Mouse (Mus musculus): Measurements from ENCODE around the gene Abtb2. TPM values are rescaled to one million over a fixed set of nuclear protein-coding genes. Genes with fewer than 3 reads are reported as not detected.
"Not testable (repeated sequence)": the region's sequence is repeated elsewhere in the genome, so short reads cannot be mapped to it uniquely, and the experiment has no call there.

Gene Abtb2
- polyA plus RNA-seq (2016; fragmentation: Nextera tagmentation; extraction: Ambion mirVana): 14.2 and 17.6 TPM in 2 replicates

- Histone ChIP-seq H3K4me1 (peaks cover 61% of the 10 kb centered on the region), H3K27ac (peak within 1 kb of the TSS; percentile 88), H3K9me3 (replicated peaks) (no peaks in the 10 kb centered on the region), H3K36me3 (no peaks in the 10 kb centered on the region), H3K4me3 (peak within 1 kb of the TSS; percentile 76), H3K27me3 (ENCODE audit: low read depth, poor library complexity, severe bottlenecking) (peaks cover 26% of the 10 kb centered on the region)
- under 1% methylated on average over 34 of the region's 34 CpGs for WGBS
- peak; percentile 90 for DNase-seq (ENCODE audit: low spot score)
These were observed at the start of gene Abtb2 for GRCm38 (mm10) chr2:103565732-103566422. Abtb2 (plus strand) TSS chr2:103566310.

GRCm38 (mm10) chr2:103516472-103516871 is 49.6 kb upstream of the Abtb2 start:
- Histone ChIP-seq H3K4me1 (no peaks in the 10 kb centered on the region), H3K27ac (no peak overlapping the region), H3K36me3 (no peaks in the 10 kb centered on the region), H3K9me3 (replicated peaks) (no peaks in the 10 kb centered on the region), H3K4me3 (no peak overlapping the region), H3K27me3 (ENCODE audit: low read depth, poor library complexity, severe bottlenecking) (no peaks in the 10 kb centered on the region)
- DNase-seq (ENCODE audit: low spot score): no peak
- WGBS: 73% methylated on average over 1 of the region's 1 CpGs

GRCm38 (mm10) chr2:103525596-103525995 is 40.5 kb upstream of the Abtb2 start:
- 91% methylated on average over 1 of the region's 1 CpGs for WGBS
- H3K27me3 ChIP-seq (ENCODE audit: low read depth, poor library complexity, severe bottlenecking): no peaks in the 10 kb centered on the region
- H3K9me3 ChIP-seq (replicated peaks): no peaks in the 10 kb centered on the region
- H3K27ac ChIP-seq: no peak overlapping the region
- no peaks in the 10 kb centered on the region for H3K36me3 ChIP-seq
- H3K4me1 ChIP-seq: no peaks in the 10 kb centered on the region
- no peak for DNase-seq (ENCODE audit: low spot score)
- H3K4me3 ChIP-seq: no peak overlapping the region

- H3K27me3 ChIP-seq (ENCODE audit: low read depth, poor library complexity, severe bottlenecking): no peaks in the 10 kb centered on the region
- no peaks in the 10 kb centered on the region for H3K9me3 ChIP-seq (replicated peaks)
- H3K4me3 ChIP-seq: no peak overlapping the region
- H3K36me3 ChIP-seq: no peaks in the 10 kb centered on the region
- H3K4me1 ChIP-seq: no peaks in the 10 kb centered on the region
- H3K27ac ChIP-seq: no peak overlapping the region
- 16% methylated on average over 2 of the region's 2 CpGs for WGBS
- peak; percentile 66 for DNase-seq (ENCODE audit: low spot score)
These were observed 19.0 kb upstream of the Abtb2 start for GRCm38 (mm10) chr2:103547132-103547531.

GRCm38 (mm10) chr2:103550301-103550700 is 15.8 kb upstream of the Abtb2 start:
- WGBS: 83% methylated on average over 2 of the region's 2 CpGs
- H3K9me3 ChIP-seq (replicated peaks); DNase-seq (ENCODE audit: low spot score); H3K4me1 ChIP-seq; H3K4me3 ChIP-seq; H3K36me3 ChIP-seq; H3K27me3 ChIP-seq (ENCODE audit: low read depth, poor library complexity, severe bottlenecking); H3K27ac ChIP-seq: not testable (repeated sequence)

- 76% methylated on average over 2 of the region's 2 CpGs for WGBS
- no peak for DNase-seq (ENCODE audit: low spot score)
These were observed 12.1 kb upstream of the Abtb2 start for GRCm38 (mm10) chr2:103554041-103554440.

GRCm38 (mm10) chr2:103556125-103556877 is 9.8 kb upstream of the Abtb2 start:
- 67% methylated on average over 10 of the region's 10 CpGs for WGBS
- Histone ChIP-seq H3K4me1 (0 out of 2 replicates have a peak, but pooled peaks cover 3% of the 10 kb centered on the region), H3K9me3 (replicated peaks) (no peaks in the 10 kb centered on the region), H3K36me3 (no peaks in the 10 kb centered on the region), H3K27ac (no peak overlapping the region), H3K4me3 (no peak overlapping the region), H3K27me3 (ENCODE audit: low read depth, poor library complexity, severe bottlenecking) (0 out of 2 replicates have a peak, but pooled peaks cover 3% of the 10 kb centered on the region)
- DNase-seq (ENCODE audit: low spot score): no peak

More at GRCm38 (mm10) chr2:103554041-103554440, 12.1 kb upstream of the Abtb2 start:
- Histone ChIP-seq H3K27me3 (ENCODE audit: low read depth, poor library complexity, severe bottlenecking) (0 out of 2 replicates have a peak, but pooled peaks cover 3% of the 10 kb centered on the region), H3K4me1 (no peaks in the 10 kb centered on the region), H3K36me3 (no peaks in the 10 kb centered on the region), H3K9me3 (replicated peaks) (no peaks in the 10 kb centered on the region), H3K4me3 (no peak overlapping the region), H3K27ac (no peak overlapping the region)

GRCm38 (mm10) chr2:103560955-103561354 is 5.2 kb upstream of the Abtb2 start:
- 79% methylated on average over 4 of the region's 4 CpGs for WGBS
- H3K4me3 ChIP-seq: no peak overlapping the region
- H3K27ac ChIP-seq: no peak overlapping the region
- H3K27me3 ChIP-seq (ENCODE audit: low read depth, poor library complexity, severe bottlenecking): peaks cover 29% of the 10 kb centered on the region
- no peaks in the 10 kb centered on the region for H3K9me3 ChIP-seq (replicated peaks)
- H3K36me3 ChIP-seq: no peaks in the 10 kb centered on the region
- no peak for DNase-seq (ENCODE audit: low spot score)
- peaks cover 15% of the 10 kb centered on the region for H3K4me1 ChIP-seq

GRCm38 (mm10) chr2:103564427-103565023 is 1.6 kb upstream of the Abtb2 start:
- Histone ChIP-seq H3K27ac (no peak overlapping the region), H3K9me3 (replicated peaks) (no peaks in the 10 kb centered on the region), H3K4me1 (peaks cover 47% of the 10 kb centered on the region), H3K27me3 (ENCODE audit: low read depth, poor library complexity, severe bottlenecking) (peaks cover 26% of the 10 kb centered on the region), H3K4me3 (peak overlapping the region; percentile 76), H3K36me3 (no peaks in the 10 kb centered on the region)
- WGBS: 17% methylated on average over 8 of the region's 8 CpGs
- DNase-seq (ENCODE audit: low spot score): no peak

GRCm38 (mm10) chr2:103565171-103565591 is 929 bp upstream of the Abtb2 start:
- DNase-seq (ENCODE audit: low spot score): peak; percentile 60
- Histone ChIP-seq H3K27ac (peak overlapping the region; percentile 88), H3K27me3 (ENCODE audit: low read depth, poor library complexity, severe bottlenecking) (peaks cover 26% of the 10 kb centered on the region), H3K9me3 (replicated peaks) (no peaks in the 10 kb centered on the region), H3K4me1 (peaks cover 54% of the 10 kb centered on the region), H3K36me3 (no peaks in the 10 kb centered on the region), H3K4me3 (peak overlapping the region; percentile 76)
- WGBS: 2% methylated on average over 22 of the region's 22 CpGs

GRCm38 (mm10) chr2:103566423-103566712 is 258 bp downstream of the Abtb2 start:
- DNase-seq (ENCODE audit: low spot score): no peak
- H3K4me1 ChIP-seq: peaks cover 62% of the 10 kb centered on the region
- peak overlapping the region; percentile 88 for H3K27ac ChIP-seq
- H3K9me3 ChIP-seq (replicated peaks): no peaks in the 10 kb centered on the region
- H3K27me3 ChIP-seq (ENCODE audit: low read depth, poor library complexity, severe bottlenecking): peaks cover 26% of the 10 kb centered on the region
- peak overlapping the region; percentile 76 for H3K4me3 ChIP-seq
- WGBS: 0% methylated on average over 40 of the region's 40 CpGs
- no peaks in the 10 kb centered on the region for H3K36me3 ChIP-seq

GRCm38 (mm10) chr2:103566713-103567521 is 807 bp downstream of the Abtb2 start:
- Histone ChIP-seq H3K4me3 (peak overlapping the region; percentile 76), H3K27ac (peak overlapping the region; percentile 88), H3K4me1 (peaks cover 62% of the 10 kb centered on the region), H3K9me3 (replicated peaks) (no peaks in the 10 kb centered on the region), H3K27me3 (ENCODE audit: low read depth, poor library complexity, severe bottlenecking) (peaks cover 20% of the 10 kb centered on the region), H3K36me3 (no peaks in the 10 kb centered on the region)
- peak; percentile 82 for DNase-seq (ENCODE audit: low spot score)
- under 1% methylated on average over 79 of the region's 79 CpGs for WGBS
